Mouse (Mus musculus): Measurements from ENCODE around the gene Slc35g1. TPM values are rescaled to one million over a fixed set of nuclear protein-coding genes. Genes with fewer than 3 reads are reported as not detected.

Slc35g1 gene
- total and polyA plus RNA-seq, 3 experiments: 14.6 to 38.2 (median 21.7) TPM

DNA sequence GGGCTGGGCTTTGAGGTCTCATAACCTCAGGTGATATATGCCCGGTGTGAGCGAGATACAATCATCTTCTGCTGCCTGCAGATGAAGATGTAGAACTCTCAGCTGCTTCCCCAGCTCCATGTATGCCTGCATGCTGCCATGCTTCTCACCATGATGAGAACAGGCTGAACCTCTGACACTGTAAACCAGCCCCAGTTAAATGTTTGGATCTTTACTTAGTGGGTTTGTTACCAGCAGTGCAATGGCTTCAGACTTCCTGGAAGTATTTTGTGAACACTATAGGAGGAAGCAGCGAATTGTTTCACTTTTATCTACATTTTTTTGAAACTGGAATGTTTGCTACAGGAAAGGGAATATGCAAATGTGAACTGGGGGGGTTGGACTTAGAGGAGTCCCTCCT is 36.2 kb downstream of the Slc35g1 start:
- dilution Hi-C loops (cut with MboI; ENCODE audit: extremely low pct_ligation_motif_present, extremely low pct_unique_long_range_greater_than_20kb, low sequenced_read_pairs): no loop called here
- in situ Hi-C loops (cut with MboI; ENCODE audit: low pct_ligation_motif_present, low pct_unique_long_range_greater_than_20kb, low sequenced_read_pairs): no loop called here
- peak; percentile 6 for DNase-seq (ENCODE audit: extremely low read depth)

DNA sequence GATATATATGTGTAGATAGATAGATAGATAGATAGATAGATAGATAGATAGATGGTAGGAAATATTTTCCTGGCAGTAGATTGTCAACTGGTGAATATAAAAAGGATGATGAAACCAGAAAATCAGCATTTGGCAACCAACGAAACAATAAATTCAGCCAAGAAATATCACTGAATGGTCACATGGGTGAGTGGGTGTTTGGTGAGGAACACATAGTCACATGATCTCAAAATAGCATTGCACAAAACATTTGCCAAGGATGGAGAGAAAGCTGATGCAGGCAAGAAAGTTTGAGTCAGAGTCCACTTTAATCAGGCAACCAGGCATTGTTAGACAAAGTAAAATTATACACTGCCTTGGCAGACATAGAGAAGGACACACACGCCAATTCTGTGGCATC is 37.6 kb downstream of the Slc35g1 start:
- dilution Hi-C loops (cut with MboI; ENCODE audit: extremely low pct_ligation_motif_present, extremely low pct_unique_long_range_greater_than_20kb, low sequenced_read_pairs) (no loop called here), in situ Hi-C loops (cut with MboI; ENCODE audit: low pct_ligation_motif_present, low pct_unique_long_range_greater_than_20kb, low sequenced_read_pairs) (no loop called here)
- Histone ChIP-seq H3K27ac (ENCODE audit: insufficient read depth, low read depth) (no peak overlapping the region), H3K4me1 (ENCODE audit: control insufficient read depth in 1 of 2, insufficient read depth in 2 of 2) (peaks cover 5 to 11% of the 10 kb centered on the region in 2 experiments; a peak in 3 of 4 replicates), H3K36me3 (replicated peaks in 1 of 2; ENCODE audit: control insufficient read depth in 1 of 2, insufficient read depth in 1 of 2, low read length in 1 of 2) (no peaks in the 10 kb centered on the region), H3K27me3 (replicated peaks) (no peaks in the 10 kb centered on the region), H3K4me3 (replicated peaks in 1 of 3; ENCODE audit: low read depth in 2 of 3, low read length in 2 of 3, poor library complexity in 1 of 3) (no peak overlapping the region), H3K79me2 (replicated peaks; ENCODE audit: control insufficient read depth, extremely low read depth, insufficient read depth, poor library complexity, severe bottlenecking) (no peaks in the 10 kb centered on the region), H3K9me3 (replicated peaks; ENCODE audit: low read length) (no peaks in the 10 kb centered on the region), H3K4me2 (ENCODE audit: insufficient read depth, low read depth, poor library complexity, severe bottlenecking) (no peak overlapping the region), H3K9ac (ENCODE audit: insufficient read depth, low read depth) (no peak overlapping the region)
- TF ChIP-seq NRF1 (IDR thresholded peaks at IDR 0.05; ENCODE audit: low read depth, low read length): no peak
- TF ChIP-seq SIN3A (IDR thresholded peaks at IDR 0.05; ENCODE audit: low read length): no peak
- TF ChIP-seq RCOR1 (conservative IDR thresholded peaks at IDR 0.05; ENCODE audit: low read depth, low read length): no peak
- TF ChIP-seq CTCF (conservative IDR thresholded peaks at IDR 0.05 in 1 of 2, IDR thresholded peaks at IDR 0.05 in 1 of 2; ENCODE audit: low read depth in 2 of 2, low read length in 2 of 2): no peak
- no peak for TF ChIP-seq MYC (IDR thresholded peaks at IDR 0.05; ENCODE audit: low read depth, low read length)
- TF ChIP-seq GABPA (IDR thresholded peaks at IDR 0.05; ENCODE audit: insufficient replicate concordance, low read depth, low read length): no peak
- TF ChIP-seq ELF1 (IDR thresholded peaks at IDR 0.05; ENCODE audit: low read depth, low read length): no peak
- no peak for TF ChIP-seq TCF12 (IDR thresholded peaks at IDR 0.05; ENCODE audit: low read depth, low read length)
- no peak for DNase-seq (ENCODE audit: extremely low read depth)

More for the DNA sequence above, 36.2 kb downstream of the Slc35g1 start:
- Histone ChIP-seq H3K27me3 (replicated peaks) (no peaks in the 10 kb centered on the region), H3K27ac (ENCODE audit: insufficient read depth, low read depth) (no peak overlapping the region), H3K4me2 (ENCODE audit: insufficient read depth, low read depth, poor library complexity, severe bottlenecking) (no peak overlapping the region), H3K79me2 (replicated peaks; ENCODE audit: control insufficient read depth, extremely low read depth, insufficient read depth, poor library complexity, severe bottlenecking) (no peaks in the 10 kb centered on the region), H3K4me1 (ENCODE audit: control insufficient read depth in 1 of 2, insufficient read depth in 2 of 2) (peaks cover 5 to 11% of the 10 kb centered on the region in 2 experiments; a peak in 3 of 4 replicates), H3K36me3 (replicated peaks in 1 of 2; ENCODE audit: control insufficient read depth in 1 of 2, insufficient read depth in 1 of 2, low read length in 1 of 2) (no peaks in the 10 kb centered on the region), H3K4me3 (replicated peaks in 1 of 3; ENCODE audit: low read depth in 2 of 3, low read length in 2 of 3, poor library complexity in 1 of 3) (no peak overlapping the region), H3K9ac (ENCODE audit: insufficient read depth, low read depth) (no peak overlapping the region), H3K9me3 (replicated peaks; ENCODE audit: low read length) (no peaks in the 10 kb centered on the region)
- TF ChIP-seq PAX5 (IDR thresholded peaks at IDR 0.05; ENCODE audit: low read length): no peak
- TF ChIP-seq MYC (IDR thresholded peaks at IDR 0.05; ENCODE audit: low read depth, low read length): no peak
- TF ChIP-seq UBTF (IDR thresholded peaks at IDR 0.05; ENCODE audit: low read depth, low read length): no peak
- TF ChIP-seq SMC3 (IDR thresholded peaks at IDR 0.05; ENCODE audit: low read depth, low read length): no peak
- TF ChIP-seq MAX (IDR thresholded peaks at IDR 0.05; ENCODE audit: low read length): no peak
- no peak for TF ChIP-seq JUND (conservative IDR thresholded peaks at IDR 0.05; ENCODE audit: low read depth, low read length)
- TF ChIP-seq TBP (conservative IDR thresholded peaks at IDR 0.05; ENCODE audit: low read depth, low read length): no peak
- TF ChIP-seq SIN3A (IDR thresholded peaks at IDR 0.05; ENCODE audit: low read length): no peak
- no peak for TF ChIP-seq POLR2AphosphoS2 (IDR thresholded peaks at IDR 0.05; ENCODE audit: low read depth, low read length)
- TF ChIP-seq ELF1 (IDR thresholded peaks at IDR 0.05; ENCODE audit: low read depth, low read length): no peak
- TF ChIP-seq TCF12 (IDR thresholded peaks at IDR 0.05; ENCODE audit: low read depth, low read length): no peak
- TF ChIP-seq GABPA (IDR thresholded peaks at IDR 0.05; ENCODE audit: insufficient replicate concordance, low read depth, low read length): no peak
- no peak for TF ChIP-seq HCFC1 (IDR thresholded peaks at IDR 0.05; ENCODE audit: low read depth, low read length)
- no peak for TF ChIP-seq ETS1 (conservative IDR thresholded peaks at IDR 0.05; ENCODE audit: low read depth, low read length)
- no peak for TF ChIP-seq MXI1 (IDR thresholded peaks at IDR 0.05; ENCODE audit: low read depth, low read length)
- no peak for TF ChIP-seq NELFE (IDR thresholded peaks at IDR 0.05; ENCODE audit: low read depth, low read length)
- no peak for TF ChIP-seq RAD21 (IDR thresholded peaks at IDR 0.05; ENCODE audit: low read depth, low read length)
- TF ChIP-seq E2F4 (IDR thresholded peaks at IDR 0.05; ENCODE audit: insufficient replicate concordance, low read depth, low read length): no peak
